Mouse (Mus musculus) E14TG2a.4 (cell line): ENCODE results near the gene Synm.

Experiments
- H3K27me3 ChIP-seq: 2 replicates; pipeline ENCODE4 v1.6.1; 2014; ENCODE audit warnings: low read length, control low read depth; ENCODE audit not compliant: insufficient read depth
- H3K36me3 ChIP-seq: 2 replicates; pipeline ENCODE4 v1.6.1; 2014; ENCODE audit warnings: low read length, control low read depth; ENCODE audit not compliant: insufficient read depth
- H3K4me1 ChIP-seq: replicated peaks from 2 replicates; pipeline ENCODE4 v1.6.1; 2014; ENCODE audit warnings: low read depth, low read length, control low read depth
- H3K4me3 ChIP-seq: replicated peaks from 2 replicates; pipeline ENCODE4 v1.5.1; 2014; ENCODE audit warnings: mild to moderate bottlenecking, low read length
- H3K9me3 ChIP-seq: 2 replicates; pipeline ENCODE4 v1.6.1; 2014; ENCODE audit warnings: low read length, control low read depth
- CTCF ChIP-seq: conservative IDR thresholded peaks from 2 replicates; pipeline ENCODE4 v1.5.1; 2014; ENCODE audit warnings: low read length
- NANOG ChIP-seq: IDR thresholded peaks from 2 replicates; pipeline ENCODE4 v1.6.1; 2014; ENCODE audit warnings: borderline replicate concordance, low read length, mixed read lengths
- POU5F1 ChIP-seq: IDR thresholded peaks from 2 replicates; pipeline ENCODE4 v1.6.1; 2014; ENCODE audit warnings: low read length, borderline replicate concordance

Gene Synm

GRCm38 (mm10) chr7:67759629-67759995 is at the start of gene Synm:
TSS of gene Synm (minus strand) at chr7:67759742.
- peaks cover 67% of the 10 kb centered on the region for H3K27me3 ChIP-seq
- H3K36me3 ChIP-seq = no peaks in the 10 kb centered on the region
- TF ChIP-seq NANOG = no peak
- peak; percentile 30 for TF ChIP-seq CTCF
- peak within 1 kb of the TSS; percentile 84 for H3K4me3 ChIP-seq
- H3K9me3 ChIP-seq = 0 out of 2 replicates have a peak, but pooled peaks cover 6% of the 10 kb centered on the region
- H3K4me1 ChIP-seq = peaks cover 3% of the 10 kb centered on the region; the same call in 1 of the 2 replicates

GRCm38 (mm10) chr7:67803857-67804215 is 44.3 kb upstream of the Synm start:
- H3K36me3 ChIP-seq = no peaks in the 10 kb centered on the region
- peaks cover 35% of the 10 kb centered on the region for H3K27me3 ChIP-seq
- no peaks in the 10 kb centered on the region for H3K9me3 ChIP-seq
- H3K4me1 ChIP-seq = peaks cover 10% of the 10 kb centered on the region
- no peak for TF ChIP-seq CTCF
- 0 out of 2 replicates have a peak, but pooled peaks have one; percentile 40 for TF ChIP-seq NANOG
- no peak for TF ChIP-seq POU5F1
- peak overlapping the region; percentile 63 for H3K4me3 ChIP-seq

DNA sequence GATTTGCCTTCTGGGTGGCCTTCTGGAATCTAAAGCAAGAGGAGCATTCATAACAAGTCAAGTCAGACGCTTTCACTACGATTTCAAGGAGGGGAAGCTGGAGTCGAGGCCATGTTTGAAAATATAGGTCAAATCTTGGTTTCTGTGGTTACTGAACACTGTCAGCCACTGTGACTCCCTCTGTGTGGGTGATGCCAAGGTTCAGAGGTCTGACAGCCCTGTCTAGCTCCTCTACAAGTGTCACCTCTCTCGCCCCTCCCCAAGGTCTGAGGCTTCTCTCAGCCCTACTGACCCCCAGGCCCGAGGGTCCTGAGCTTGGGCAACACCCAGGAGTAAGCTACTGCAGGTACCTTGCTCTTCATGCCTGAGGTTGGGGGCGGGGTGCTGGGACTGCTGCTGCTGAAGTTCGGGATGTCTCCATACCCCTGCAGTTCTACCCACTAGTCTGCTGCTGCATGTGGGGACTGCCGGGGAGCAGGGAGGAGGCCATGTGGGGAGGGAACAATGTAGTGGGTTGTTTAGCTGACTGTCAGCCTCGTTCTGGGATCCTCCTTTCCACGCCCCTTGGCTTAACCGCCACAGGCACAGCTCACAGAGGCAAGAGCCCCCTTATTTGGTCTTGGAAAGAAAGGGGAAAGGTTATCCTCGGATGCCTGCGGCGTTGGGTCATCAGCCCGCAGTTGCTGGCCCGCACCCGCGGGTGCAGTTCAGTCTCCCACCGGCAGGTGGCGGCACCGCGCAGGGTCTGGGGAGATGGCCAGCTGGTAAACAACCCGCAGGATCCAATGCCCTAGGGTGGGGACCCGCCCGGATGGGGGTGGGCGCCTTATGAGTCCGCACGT is 43.7 kb upstream of the Synm start:
- Histone ChIP-seq H3K36me3 (no peaks in the 10 kb centered on the region), H3K9me3 (no peaks in the 10 kb centered on the region), H3K4me1 (peaks cover 10% of the 10 kb centered on the region), H3K27me3 (peaks cover 35% of the 10 kb centered on the region), H3K4me3 (peak overlapping the region; percentile 63)
- TF ChIP-seq NANOG (no peak), CTCF (peak; percentile 35)

GRCm38 (mm10) chr7:67801022-67801421 is 41.5 kb upstream of the Synm start:
- Histone ChIP-seq H3K9me3 (no peaks in the 10 kb centered on the region), H3K4me1 (peaks cover 10% of the 10 kb centered on the region), H3K4me3 (no peak overlapping the region), H3K36me3 (no peaks in the 10 kb centered on the region), H3K27me3 (peaks cover 38% of the 10 kb centered on the region)
- TF ChIP-seq NANOG = no peak
- no peak for TF ChIP-seq CTCF
- no peak for TF ChIP-seq POU5F1

- H3K4me3 ChIP-seq = no peak overlapping the region
- no peaks in the 10 kb centered on the region for H3K36me3 ChIP-seq
- no peak for TF ChIP-seq POU5F1
- TF ChIP-seq NANOG = no peak
- TF ChIP-seq CTCF = no peak
- peaks cover 34% of the 10 kb centered on the region for H3K27me3 ChIP-seq
- H3K9me3 ChIP-seq = no peaks in the 10 kb centered on the region
- H3K4me1 ChIP-seq = peaks cover 10% of the 10 kb centered on the region
Observed at GRCm38 (mm10) chr7:67800547-67800946, 41.0 kb upstream of the Synm start.

GRCm38 (mm10) chr7:67798476-67798875 is 38.9 kb upstream of the Synm start:
- Histone ChIP-seq H3K9me3 (no peaks in the 10 kb centered on the region), H3K27me3 (peaks cover 25% of the 10 kb centered on the region), H3K36me3 (no peaks in the 10 kb centered on the region), H3K4me3 (no peak overlapping the region), H3K4me1 (peaks cover 5% of the 10 kb centered on the region)
- no peak for TF ChIP-seq CTCF
- TF ChIP-seq POU5F1 = no peak
- TF ChIP-seq NANOG = no peak

DNA sequence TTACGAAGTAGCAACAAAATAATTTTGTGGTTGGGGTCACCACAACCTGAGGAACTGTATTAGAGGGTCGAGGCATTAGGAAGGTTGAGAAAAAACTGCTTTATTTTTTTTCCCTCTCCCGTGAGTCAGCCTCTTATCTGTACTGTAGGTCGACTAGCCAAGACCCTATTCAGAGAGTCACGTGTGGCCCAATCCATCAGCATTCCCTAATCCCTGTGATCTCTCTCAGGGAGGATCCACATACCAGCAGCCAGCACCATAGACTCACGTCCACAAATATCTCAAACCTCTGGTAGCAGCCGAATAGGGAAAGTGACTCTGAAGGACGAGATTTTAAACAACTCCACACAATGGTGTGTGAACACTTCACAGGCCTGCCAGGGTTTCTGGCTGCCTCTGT is 37.5 kb upstream of the Synm start:
- Histone ChIP-seq H3K4me3 (no peak overlapping the region), H3K27me3 (peaks cover 17% of the 10 kb centered on the region), H3K9me3 (no peaks in the 10 kb centered on the region), H3K4me1 (no peaks in the 10 kb centered on the region), H3K36me3 (no peaks in the 10 kb centered on the region)
- TF ChIP-seq CTCF (no peak), POU5F1 (no peak), NANOG (no peak)

DNA sequence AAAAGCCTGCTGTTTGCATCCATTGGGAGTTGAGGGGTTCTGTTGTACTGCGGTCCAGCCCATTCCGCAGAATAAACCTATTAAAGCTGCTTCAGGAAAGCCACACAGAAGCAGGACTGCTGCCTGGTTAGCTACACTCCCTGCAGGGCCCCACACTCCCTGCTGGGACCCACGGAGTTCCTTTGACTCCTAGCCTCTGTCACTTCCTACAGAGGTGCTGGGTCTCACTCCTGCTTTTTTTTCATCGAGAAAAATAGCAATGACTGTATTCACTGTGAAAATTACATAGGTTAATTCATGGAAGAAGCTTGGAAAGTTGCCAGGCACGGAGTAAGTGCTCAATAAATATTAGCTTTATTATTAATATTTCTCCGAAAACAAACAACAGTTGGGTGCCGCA is 33.9 kb upstream of the Synm start:
- H3K4me1 ChIP-seq = 0 out of 2 replicates have a peak, but pooled peaks cover 3% of the 10 kb centered on the region
- H3K27me3 ChIP-seq = peaks cover 14% of the 10 kb centered on the region
- TF ChIP-seq CTCF = no peak
- no peak for TF ChIP-seq POU5F1
- TF ChIP-seq NANOG = no peak
- H3K4me3 ChIP-seq = no peak overlapping the region
- no peaks in the 10 kb centered on the region for H3K36me3 ChIP-seq
- H3K9me3 ChIP-seq = no peaks in the 10 kb centered on the region

- H3K36me3 ChIP-seq = no peaks in the 10 kb centered on the region
- peaks cover 11% of the 10 kb centered on the region for H3K27me3 ChIP-seq
- H3K9me3 ChIP-seq = no peaks in the 10 kb centered on the region
- H3K4me1 ChIP-seq = 0 out of 2 replicates have a peak, but pooled peaks cover 3% of the 10 kb centered on the region
- TF ChIP-seq POU5F1 (no peak), CTCF (no peak), NANOG (no peak)
- H3K4me3 ChIP-seq = no peak overlapping the region
Observed at GRCm38 (mm10) chr7:67791256-67791655, 31.7 kb upstream of the Synm start.
